Mouse (Mus musculus): ENCODE data around the gene Gm11060. TPM values are rescaled to one million over a fixed set of nuclear protein-coding genes. Genes with fewer than 3 reads are reported as not detected.

The Gm11060 gene
- not detected in 2 replicates for polyA plus RNA-seq (2012; ENCODE audit: low replicate concordance)

DNA sequence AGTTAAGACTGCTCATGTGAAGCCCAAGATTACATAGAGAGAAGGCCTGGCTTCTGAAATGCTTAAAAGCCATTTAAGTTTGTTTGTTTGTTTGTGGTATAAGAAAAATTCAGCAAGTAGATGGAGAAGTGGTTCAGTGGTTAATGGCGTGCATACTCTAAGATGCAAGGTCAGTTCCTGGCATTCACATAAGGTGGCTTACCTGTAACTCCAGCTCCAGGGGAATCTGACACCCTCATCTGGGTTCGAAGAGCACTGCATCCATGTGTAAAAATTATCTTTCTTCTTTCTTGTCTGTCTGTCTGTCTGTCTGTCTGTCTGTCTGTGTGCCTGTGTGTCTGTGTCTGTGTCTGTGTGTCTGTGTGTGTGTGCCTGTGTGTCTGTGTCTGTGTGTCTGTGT is at the start of gene Gm11060:
TSS of gene Gm11060 (plus strand) at position 301 of the 400 bp plus-strand sequence.

GRCm38 (mm10) chr2:105126279-105126678 is 34.5 kb downstream of the Gm11060 start, which contains the start of gene Wt1:
Gene Wt1 (plus strand): TSS chr2:105126529.

Other genes starting within 250 kb of the Gm11060 start
- gene Prrg4, start 242.1 kb upstream of the Gm11060 start, polyA plus RNA-seq (2012; ENCODE audit: low replicate concordance), result 0.16 and 0.17 TPM in 2 replicates
- not detected in 2 replicates for gene Ccdc73, start 224.2 kb upstream of the Gm11060 start, polyA plus RNA-seq (2012; ENCODE audit: low replicate concordance)
- 3.2 and 6.5 TPM in 2 replicates for gene Eif3m, start 74.9 kb upstream of the Gm11060 start, polyA plus RNA-seq (2012; ENCODE audit: low replicate concordance)
- 0.22 and 0.61 TPM in 2 replicates for gene Wt1, start 34.5 kb downstream of the Gm11060 start, polyA plus RNA-seq (2012; ENCODE audit: low replicate concordance)
- 0.09 and 0.12 TPM in 2 replicates for gene Them7, start 132.3 kb downstream of the Gm11060 start, polyA plus RNA-seq (2012; ENCODE audit: low replicate concordance)